Mouse (Mus musculus) lung, adult 2 months (tissue): Measurements from ENCODE around the gene Pgs1.

Source experiments
- CTCF ChIP-seq: fragments of 200-500 bp; IDR thresholded peaks from 2 replicates; pipeline ENCODE4 v1.5.1; 2011; ENCODE audit warnings: mild to moderate bottlenecking, low read length, control low read depth; ENCODE audit not compliant: insufficient read depth
- POLR2A ChIP-seq: fragments of 200-500 bp; IDR thresholded peaks from 2 replicates; pipeline ENCODE4 v1.6.1; 2011; ENCODE audit warnings: low read depth, mild to moderate bottlenecking, control low read depth, low read length, borderline replicate concordance; ENCODE audit errors: extremely low read depth

DNA sequence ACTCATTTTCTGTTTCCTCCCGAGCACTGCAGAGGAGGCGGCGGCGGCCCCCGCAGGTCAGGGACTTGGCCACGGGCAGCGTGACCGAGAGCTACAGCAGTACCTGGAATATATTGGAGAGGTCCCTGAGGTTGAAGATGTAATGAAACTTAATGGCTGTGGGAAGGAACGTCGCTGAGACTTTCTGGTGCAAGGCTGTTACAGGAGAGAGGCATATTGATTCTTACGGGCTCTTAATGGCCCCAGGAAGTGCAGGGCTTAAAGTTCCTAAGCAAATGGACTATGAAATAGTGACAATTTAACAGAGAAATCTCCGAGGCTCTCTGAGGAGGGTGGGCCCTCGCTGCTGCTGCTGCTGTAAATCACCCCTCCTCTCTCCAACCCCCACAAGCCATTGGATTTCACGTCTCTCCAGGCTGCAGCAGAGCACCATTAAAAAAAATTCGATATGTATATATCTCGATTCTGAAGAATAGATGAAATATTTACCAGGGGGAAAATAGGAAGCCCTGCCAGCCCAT lies 82.8 kb downstream of the Pgs1 start:
- TF ChIP-seq CTCF: no peak
- no peak for TF ChIP-seq POLR2A
